Mouse (Mus musculus): ENCODE measurements around the gene Gm10428. TPM values are rescaled to one million over a fixed set of nuclear protein-coding genes. Genes with fewer than 3 reads are reported as not detected.

The Gm10428 gene
- polyA plus RNA-seq, 1 experiment from 2014 or later = not detected

Other genes starting within 250 kb of the Gm10428 start
- gene Cenpv, start 213.8 kb upstream of the Gm10428 start, polyA plus RNA-seq (2015; fragmentation: Nextera tagmentation; extraction: Ambion mirVana) = 14.2 and 15.9 TPM in 2 replicates
- 3,280 and 3,478 TPM in 2 replicates for gene Ubb, start 201.9 kb upstream of the Gm10428 start, polyA plus RNA-seq (2015; fragmentation: Nextera tagmentation; extraction: Ambion mirVana)
- 4.1 and 5.1 TPM in 2 replicates for gene Trpv2, start 178.6 kb upstream of the Gm10428 start, polyA plus RNA-seq (2015; fragmentation: Nextera tagmentation; extraction: Ambion mirVana)
- gene Lrrc75a, start 104.6 kb upstream of the Gm10428 start, polyA plus RNA-seq (2015; fragmentation: Nextera tagmentation; extraction: Ambion mirVana) = 13.1 and 14.5 TPM in 2 replicates
- gene Mmgt2, start 104.4 kb upstream of the Gm10428 start, polyA plus RNA-seq (2015; fragmentation: Nextera tagmentation; extraction: Ambion mirVana) = 57.0 and 61.9 TPM in 2 replicates
- gene Zfp287, start 21.2 kb upstream of the Gm10428 start, polyA plus RNA-seq (2015; fragmentation: Nextera tagmentation; extraction: Ambion mirVana) = 8.4 and 8.8 TPM in 2 replicates
- gene Zfp286, start 36.4 kb downstream of the Gm10428 start, polyA plus RNA-seq (2015; fragmentation: Nextera tagmentation; extraction: Ambion mirVana) = 21.8 and 22.3 TPM in 2 replicates
- gene Trim16, start 67.1 kb downstream of the Gm10428 start, polyA plus RNA-seq (2015; fragmentation: Nextera tagmentation; extraction: Ambion mirVana) = 24.6 and 26.1 TPM in 2 replicates
- gene Fbxw10, start 94.0 kb downstream of the Gm10428 start, polyA plus RNA-seq (2015; fragmentation: Nextera tagmentation; extraction: Ambion mirVana) = 0.20 and 0.65 TPM in 2 replicates
- 82.1 and 85.3 TPM in 2 replicates for gene Tvp23b, start 126.4 kb downstream of the Gm10428 start, polyA plus RNA-seq (2015; fragmentation: Nextera tagmentation; extraction: Ambion mirVana)
- gene Cdrt4, start 198.1 kb downstream of the Gm10428 start, polyA plus RNA-seq (2015; fragmentation: Nextera tagmentation; extraction: Ambion mirVana) = 0.22 TPM in 1 of 2 replicates, not detected in the other